Mouse (Mus musculus) A20 (cell line): ENCODE measurements around the gene Cdc37.

Experiments
- DNase-seq: peaks from one replicate; pipeline ENCODE4 v3.0.0-alpha.2; 2011; ENCODE audit warnings: low read depth, low spot score

Gene Cdc37

GRCm38 (mm10) chr9:21135941-21136381 is 13.8 kb downstream of the Cdc37 start:
- DNase-seq: peak; percentile 65

- peak; percentile 37 for DNase-seq
These were observed 14.4 kb downstream of the Cdc37 start for GRCm38 (mm10) chr9:21135329-21135890.

- DNase-seq: peak; percentile 25
These were observed 15.0 kb downstream of the Cdc37 start for GRCm38 (mm10) chr9:21134595-21135328.

- DNase-seq: peak; percentile 44
These were observed 16.6 kb downstream of the Cdc37 start for GRCm38 (mm10) chr9:21133064-21133707.

GRCm38 (mm10) chr9:21132102-21132775 is 17.5 kb downstream of the Cdc37 start:
- DNase-seq: peak; percentile 49

- DNase-seq: peak; percentile 91
These were observed 18.5 kb downstream of the Cdc37 start, which contains the start of gene Tyk2 for GRCm38 (mm10) chr9:21131059-21131956. Gene Tyk2, minus strand, starts transcription at chr9:21131243.

- peak; percentile 37 for DNase-seq
These were observed 23.5 kb downstream of the Cdc37 start for GRCm38 (mm10) chr9:21126259-21126627.

GRCm38 (mm10) chr9:21125502-21126258 is 24.1 kb downstream of the Cdc37 start:
- peak; percentile 71 for DNase-seq

- DNase-seq: no peak
These were observed 24.9 kb downstream of the Cdc37 start for GRCm38 (mm10) chr9:21124837-21125236.

GRCm38 (mm10) chr9:21121483-21121882 is 28.3 kb downstream of the Cdc37 start:
- no peak for DNase-seq

- DNase-seq: no peak
These were observed 32.7 kb downstream of the Cdc37 start for GRCm38 (mm10) chr9:21117073-21117472.

GRCm38 (mm10) chr9:21115105-21115504 is 34.7 kb downstream of the Cdc37 start:
- no peak for DNase-seq

GRCm38 (mm10) chr9:21114190-21114589 is 35.6 kb downstream of the Cdc37 start:
- DNase-seq: no peak

- DNase-seq: no peak
These were observed 36.0 kb downstream of the Cdc37 start for GRCm38 (mm10) chr9:21113751-21114150.

GRCm38 (mm10) chr9:21107607-21108237 is 42.1 kb downstream of the Cdc37 start:
- DNase-seq: no peak

GRCm38 (mm10) chr9:21105760-21106564 is 43.8 kb downstream of the Cdc37 start:
- no peak for DNase-seq

- DNase-seq: no peak
These were observed 45.0 kb downstream of the Cdc37 start for GRCm38 (mm10) chr9:21104814-21105213.

- DNase-seq: no peak
These were observed 47.7 kb downstream of the Cdc37 start for GRCm38 (mm10) chr9:21102076-21102475.
